Mouse (Mus musculus) liver, embryonic 18 days (tissue): ENCODE results near the gene Ldlrad1. TPM values are rescaled to one million over a fixed set of nuclear protein-coding genes. Genes with fewer than 3 reads are reported as not detected.

Source experiments
- polyA plus RNA-seq: library from polyadenylated mRNA; depleted of rRNA; stranded (reverse); fragments of >200 nt; gene quantifications from 2 replicates; pipeline ENCODE4 v1.2.3, GENCODE M21; 2012; rRNA removed

Ldlrad1 gene
- 0.05 TPM in 1 of 2 replicates, not detected in the other for polyA plus RNA-seq

GRCm38 (mm10) chr4:107208880-107209279 is at the start of gene Ldlrad1:
Ldlrad1 (plus strand) TSS chr4:107209180.

GRCm38 (mm10) chr4:107178182-107178829 is 30.7 kb upstream of the Ldlrad1 start, which contains the start of gene Tmem59:
Tmem59 (plus strand) TSS chr4:107178399.

GRCm38 (mm10) chr4:107178830-107179490 is 30.0 kb upstream of the Ldlrad1 start, which contains the start of gene Tceanc2:
Tceanc2 (minus strand) TSS chr4:107179116.

GRCm38 (mm10) chr4:107253125-107254091 is 44.4 kb downstream of the Ldlrad1 start, which contains the start of the genes Lrrc42 and Hspb11:
Lrrc42 (minus strand) TSS chr4:107253532.
Hspb11 (plus strand) TSS chr4:107253593.

Other genes starting within 250 kb of the Ldlrad1 start
- gene Mrpl37, start 142.3 kb upstream of the Ldlrad1 start, polyA plus RNA-seq: 34.4 and 35.7 TPM in 2 replicates
- 2.4 and 2.9 TPM in 2 replicates for gene Cyb5rl, start 142.2 kb upstream of the Ldlrad1 start, polyA plus RNA-seq
- gene Cdcp2, start 112.3 kb upstream of the Ldlrad1 start, polyA plus RNA-seq: not detected in 2 replicates
- gene Tmem59, start 30.8 kb upstream of the Ldlrad1 start, polyA plus RNA-seq: 111 and 119 TPM in 2 replicates
- 7.2 and 7.6 TPM in 2 replicates for gene Tceanc2, start 30.1 kb upstream of the Ldlrad1 start, polyA plus RNA-seq
- 8.6 and 9.5 TPM in 2 replicates for gene Lrrc42, start 44.4 kb downstream of the Ldlrad1 start, polyA plus RNA-seq
- gene Hspb11, start 44.4 kb downstream of the Ldlrad1 start, polyA plus RNA-seq: 6.7 and 6.8 TPM in 2 replicates
- gene Dio1, start 98.0 kb downstream of the Ldlrad1 start, polyA plus RNA-seq: 0.09 and 0.23 TPM in 2 replicates
- 13.4 and 15.3 TPM in 2 replicates for gene Yipf1, start 105.2 kb downstream of the Ldlrad1 start, polyA plus RNA-seq
- 5.8 and 6.3 TPM in 2 replicates for gene Ndc1, start 158.6 kb downstream of the Ldlrad1 start, polyA plus RNA-seq
- gene Glis1, start 225.4 kb downstream of the Ldlrad1 start, polyA plus RNA-seq: 0.05 and 0.07 TPM in 2 replicates